Mouse (Mus musculus): ENCODE data around the gene Iqschfp. TPM values are rescaled to one million over a fixed set of nuclear protein-coding genes. Genes with fewer than 3 reads are reported as not detected.

Iqschfp gene
- polyA plus RNA-seq, 1 experiment: 10.6 TPM

- TF ChIP-seq CTCF (IDR thresholded peaks at IDR 0.05; ENCODE audit: extremely low read depth, insufficient read depth, low read length): no peak
- no peak for TF ChIP-seq POLR2A (IDR thresholded peaks at IDR 0.05; ENCODE audit: extremely low read depth, insufficient read depth, low read length)
- Histone ChIP-seq H3K4me3 (ENCODE audit: insufficient read depth, low read length) (peak overlapping the region; percentile 30), H3K27ac (ENCODE audit: insufficient read depth, low read length) (no peak overlapping the region)
These were observed 391.6 kb downstream of the Iqschfp start for GRCm38 (mm10) chr3:68283595-68283991.

DNA sequence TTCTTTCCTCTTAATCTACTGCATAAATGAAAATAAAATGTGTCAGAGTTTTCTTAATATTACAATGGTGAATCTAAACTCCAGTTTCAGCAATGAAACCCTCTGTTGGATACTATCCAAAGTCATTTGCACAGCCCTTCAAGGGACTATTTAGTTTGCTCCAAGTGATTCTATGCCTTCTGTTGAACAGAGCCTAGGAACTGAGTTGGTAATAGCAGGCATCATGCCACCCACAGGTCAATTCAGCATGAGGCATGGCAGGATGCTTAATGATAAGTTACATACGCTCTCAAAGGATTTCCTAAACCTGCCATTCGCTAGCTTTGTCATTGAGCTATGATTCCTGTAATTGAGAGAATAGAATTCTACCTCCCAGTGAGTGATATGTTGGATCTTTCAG lies 392.5 kb downstream of the Iqschfp start:
- Histone ChIP-seq H3K27ac (ENCODE audit: insufficient read depth, low read length) (no peak overlapping the region), H3K4me3 (ENCODE audit: insufficient read depth, low read length) (no peak overlapping the region), H3K4me1 (ENCODE audit: control insufficient read depth, insufficient read depth, low read length) (no peaks in the 10 kb centered on the region)
- no peak for TF ChIP-seq POLR2A (IDR thresholded peaks at IDR 0.05; ENCODE audit: extremely low read depth, insufficient read depth, low read length)
- no peak for TF ChIP-seq CTCF (IDR thresholded peaks at IDR 0.05; ENCODE audit: extremely low read depth, insufficient read depth, low read length)

More at GRCm38 (mm10) chr3:68283595-68283991, 391.6 kb downstream of the Iqschfp start:
- no peaks in the 10 kb centered on the region for H3K4me1 ChIP-seq (ENCODE audit: control insufficient read depth, insufficient read depth, low read length)

DNA sequence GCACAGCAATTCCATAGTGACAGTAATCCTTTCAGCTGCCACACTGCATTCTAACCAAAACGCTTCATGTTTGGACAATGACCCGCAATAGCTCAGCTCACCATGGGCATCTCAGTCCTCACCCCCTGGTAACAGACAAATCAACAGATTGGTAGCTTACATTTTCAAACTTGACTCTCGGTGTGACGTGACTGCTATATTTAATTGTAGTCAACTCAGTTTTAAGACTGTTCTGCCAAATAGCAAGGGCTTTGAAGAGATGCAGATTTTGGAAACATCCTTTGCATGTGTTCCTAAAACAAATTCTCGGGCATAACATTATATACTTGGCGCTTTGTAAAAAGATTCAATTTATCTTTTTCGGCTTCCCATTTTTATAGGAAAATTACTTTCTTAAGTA lies 404.7 kb downstream of the Iqschfp start:
- peaks cover 4% of the 10 kb centered on the region for H3K4me1 ChIP-seq (ENCODE audit: control insufficient read depth, insufficient read depth, low read length)
- no peak for TF ChIP-seq POLR2A (IDR thresholded peaks at IDR 0.05; ENCODE audit: extremely low read depth, insufficient read depth, low read length)
- TF ChIP-seq CTCF (IDR thresholded peaks at IDR 0.05; ENCODE audit: extremely low read depth, insufficient read depth, low read length): no peak

GRCm38 (mm10) chr3:68305647-68306046 lies 413.6 kb downstream of the Iqschfp start:
- no peak for TF ChIP-seq CTCF (IDR thresholded peaks at IDR 0.05; ENCODE audit: extremely low read depth, insufficient read depth, low read length)
- no peak for TF ChIP-seq POLR2A (IDR thresholded peaks at IDR 0.05; ENCODE audit: extremely low read depth, insufficient read depth, low read length)
- no peak overlapping the region for H3K4me3 ChIP-seq (ENCODE audit: insufficient read depth, low read length)
- H3K27ac ChIP-seq (ENCODE audit: insufficient read depth, low read length): no peak overlapping the region
- H3K4me1 ChIP-seq (ENCODE audit: control insufficient read depth, insufficient read depth, low read length): no peaks in the 10 kb centered on the region

More for the DNA sequence above, 404.7 kb downstream of the Iqschfp start:
- no peak overlapping the region for H3K27ac ChIP-seq (ENCODE audit: insufficient read depth, low read length)
- H3K4me3 ChIP-seq (ENCODE audit: insufficient read depth, low read length): no peak overlapping the region

DNA sequence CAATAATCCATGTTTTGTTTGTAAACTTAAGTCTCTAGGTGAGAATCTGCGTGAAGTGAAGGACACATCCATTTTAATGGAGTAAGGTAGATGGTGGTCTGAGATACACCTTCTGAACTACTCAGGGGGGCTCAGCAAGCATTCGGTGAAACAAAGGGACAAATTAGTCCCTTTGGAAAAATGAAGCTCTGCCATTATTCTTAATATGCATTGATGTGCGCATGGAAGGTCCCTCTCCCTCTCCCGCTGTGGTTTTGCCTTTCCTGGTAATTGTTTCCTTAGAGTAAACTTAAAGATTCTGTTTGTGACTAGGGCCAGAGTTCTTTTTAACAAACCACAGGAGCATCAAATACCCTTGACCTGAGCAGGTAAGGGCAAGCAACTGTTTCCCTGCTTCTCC lies 414.7 kb downstream of the Iqschfp start:
- TF ChIP-seq CTCF (IDR thresholded peaks at IDR 0.05; ENCODE audit: extremely low read depth, insufficient read depth, low read length) (no peak), POLR2A (IDR thresholded peaks at IDR 0.05; ENCODE audit: extremely low read depth, insufficient read depth, low read length) (no peak)
- H3K4me3 ChIP-seq (ENCODE audit: insufficient read depth, low read length): no peak overlapping the region
- no peaks in the 10 kb centered on the region for H3K4me1 ChIP-seq (ENCODE audit: control insufficient read depth, insufficient read depth, low read length)
- H3K27ac ChIP-seq (ENCODE audit: insufficient read depth, low read length): no peak overlapping the region

GRCm38 (mm10) chr3:68325575-68325974 lies 433.5 kb downstream of the Iqschfp start:
- Histone ChIP-seq H3K4me3 (ENCODE audit: insufficient read depth, low read length) (no peak overlapping the region), H3K4me1 (ENCODE audit: control insufficient read depth, insufficient read depth, low read length) (no peaks in the 10 kb centered on the region), H3K27ac (ENCODE audit: insufficient read depth, low read length) (no peak overlapping the region)
- no peak for TF ChIP-seq POLR2A (IDR thresholded peaks at IDR 0.05; ENCODE audit: extremely low read depth, insufficient read depth, low read length)
- no peak for TF ChIP-seq CTCF (IDR thresholded peaks at IDR 0.05; ENCODE audit: extremely low read depth, insufficient read depth, low read length)

- H3K27ac ChIP-seq (ENCODE audit: insufficient read depth, low read length): no peak overlapping the region
- H3K4me3 ChIP-seq (ENCODE audit: insufficient read depth, low read length): no peak overlapping the region
- H3K4me1 ChIP-seq (ENCODE audit: control insufficient read depth, insufficient read depth, low read length): no peaks in the 10 kb centered on the region
- no peak for TF ChIP-seq POLR2A (IDR thresholded peaks at IDR 0.05; ENCODE audit: extremely low read depth, insufficient read depth, low read length)
- no peak for TF ChIP-seq CTCF (IDR thresholded peaks at IDR 0.05; ENCODE audit: extremely low read depth, insufficient read depth, low read length)
These were observed 440.5 kb downstream of the Iqschfp start for GRCm38 (mm10) chr3:68332515-68332914.

DNA sequence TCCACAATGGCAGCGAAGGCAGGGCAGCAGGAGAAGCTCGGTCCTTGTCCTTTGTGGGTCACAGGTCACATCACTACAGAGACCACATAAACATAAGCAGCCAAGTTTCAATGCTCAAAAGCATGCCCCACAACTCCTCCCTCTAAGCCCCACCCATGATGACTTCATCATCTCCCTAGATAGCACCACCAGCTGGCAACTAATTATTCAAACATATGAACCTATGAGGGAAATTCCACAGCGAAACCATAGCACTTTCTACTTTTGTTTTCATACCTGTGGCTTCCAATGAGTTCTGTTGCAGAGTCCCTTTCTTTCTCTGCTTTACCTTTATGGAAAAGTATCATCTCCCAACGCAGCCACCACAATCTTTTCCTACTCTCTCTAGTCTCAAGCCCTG lies 443.5 kb downstream of the Iqschfp start:
- no peak overlapping the region for H3K4me3 ChIP-seq (ENCODE audit: insufficient read depth, low read length)
- H3K27ac ChIP-seq (ENCODE audit: insufficient read depth, low read length): no peak overlapping the region
- no peak for TF ChIP-seq POLR2A (IDR thresholded peaks at IDR 0.05; ENCODE audit: extremely low read depth, insufficient read depth, low read length)
- TF ChIP-seq CTCF (IDR thresholded peaks at IDR 0.05; ENCODE audit: extremely low read depth, insufficient read depth, low read length): no peak
- no peaks in the 10 kb centered on the region for H3K4me1 ChIP-seq (ENCODE audit: control insufficient read depth, insufficient read depth, low read length)

DNA sequence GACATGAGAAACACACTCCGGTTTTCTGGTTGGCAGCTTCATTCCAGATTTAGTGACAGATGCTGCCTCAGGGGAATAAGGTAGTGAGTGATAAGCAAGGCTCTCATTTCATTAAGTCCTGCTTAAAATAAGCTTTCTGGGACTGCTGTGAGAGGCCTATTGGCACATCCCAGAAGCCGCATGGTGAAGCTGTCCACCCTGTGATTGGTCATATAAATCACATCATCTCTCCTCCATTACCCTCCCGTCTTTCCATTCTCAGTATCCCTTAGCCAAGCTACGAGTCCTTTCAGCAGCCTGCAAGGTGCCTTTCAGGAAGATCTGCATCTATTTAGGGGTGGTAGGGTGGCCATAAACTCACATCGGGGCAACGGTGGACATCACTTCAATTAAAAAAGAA lies 458.6 kb downstream of the Iqschfp start:
- no peaks in the 10 kb centered on the region for H3K4me1 ChIP-seq (ENCODE audit: control insufficient read depth, insufficient read depth, low read length)
- no peak for TF ChIP-seq POLR2A (IDR thresholded peaks at IDR 0.05; ENCODE audit: extremely low read depth, insufficient read depth, low read length)
- no peak for TF ChIP-seq CTCF (IDR thresholded peaks at IDR 0.05; ENCODE audit: extremely low read depth, insufficient read depth, low read length)
- no peak overlapping the region for H3K4me3 ChIP-seq (ENCODE audit: insufficient read depth, low read length)
- no peak overlapping the region for H3K27ac ChIP-seq (ENCODE audit: insufficient read depth, low read length)

DNA sequence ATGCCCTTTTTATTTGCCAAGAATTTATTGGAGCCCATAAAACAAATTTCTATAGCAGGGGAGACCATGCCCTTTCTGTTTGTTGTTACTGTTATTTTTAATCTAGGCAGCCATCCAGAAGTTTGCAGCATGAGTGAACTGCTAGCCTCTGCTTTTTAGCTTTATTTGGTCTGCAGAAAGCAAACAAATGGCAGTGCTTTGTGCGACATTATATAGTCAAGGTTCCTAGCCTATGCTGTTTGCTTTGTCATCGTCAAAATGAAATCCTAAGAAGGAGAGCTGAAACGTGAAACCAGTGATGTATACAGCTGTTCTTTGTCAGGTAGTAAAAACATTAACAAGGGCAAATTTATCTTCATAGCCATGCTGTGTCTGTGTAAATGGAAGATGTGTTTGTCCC lies 459.4 kb downstream of the Iqschfp start:
- no peaks in the 10 kb centered on the region for H3K4me1 ChIP-seq (ENCODE audit: control insufficient read depth, insufficient read depth, low read length)
- no peak overlapping the region for H3K27ac ChIP-seq (ENCODE audit: insufficient read depth, low read length)
- no peak overlapping the region for H3K4me3 ChIP-seq (ENCODE audit: insufficient read depth, low read length)
- TF ChIP-seq POLR2A (IDR thresholded peaks at IDR 0.05; ENCODE audit: extremely low read depth, insufficient read depth, low read length) (no peak), CTCF (IDR thresholded peaks at IDR 0.05; ENCODE audit: extremely low read depth, insufficient read depth, low read length) (no peak)

Measured in cortical plate, adult 2 months (tissue).